ENCODE assay signal across 9 mouse cellular contexts in the genomic region with DNA sequence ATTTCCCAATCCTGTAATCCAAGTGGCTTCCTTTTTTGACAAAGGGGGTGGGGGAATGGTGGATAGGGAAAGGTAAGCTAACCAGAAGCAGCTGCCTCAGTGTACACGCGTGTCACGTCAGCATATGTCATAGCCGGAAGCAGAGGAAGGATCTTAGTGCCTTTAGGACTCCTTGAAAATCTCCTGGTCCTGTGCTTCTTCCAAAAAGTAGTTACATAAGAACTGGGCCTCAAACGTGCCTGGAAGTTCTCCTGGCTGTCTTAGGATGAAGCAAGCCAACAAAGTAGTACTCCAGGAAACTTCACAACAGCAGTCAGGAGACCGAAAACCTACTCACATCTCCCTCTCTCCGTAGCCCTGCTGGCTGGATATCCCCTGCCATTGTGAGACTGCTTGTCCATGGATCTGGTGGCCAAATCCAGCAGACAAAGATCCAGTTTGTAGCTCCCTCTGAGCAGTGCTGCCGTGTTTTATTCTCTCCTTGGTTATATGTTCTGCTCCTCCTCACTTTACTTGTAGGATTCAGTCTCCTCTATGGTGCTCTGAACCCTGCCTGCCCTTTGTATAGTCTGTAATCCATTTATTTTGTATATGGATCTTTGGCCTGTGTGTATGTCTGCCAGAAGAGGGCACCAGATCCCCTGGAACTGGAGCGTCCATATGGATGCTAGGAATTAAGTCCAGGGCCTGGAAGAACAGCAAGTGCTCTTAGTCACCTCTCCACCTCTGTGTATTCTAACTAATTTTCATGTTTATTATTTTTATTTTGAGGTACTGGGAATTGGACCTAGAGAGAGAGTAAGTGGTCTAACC. TPM values are rescaled to one million over a fixed set of nuclear protein-coding genes. Genes with fewer than 3 reads are reported as not detected.
DNase-seq lines count a peak whose midpoint lies in the region; ATAC-seq and TF ChIP-seq lines count a peak whose summit lies in the region.
"Had no signal": no experiment of that assay in that cellular context is flagged by ENCODE, and none has a peak within 500 bp of the region (broad histone marks: within the 10 kb centered on the region; RNA-seq: fewer than 3 reads in every experiment).

No protein-coding gene starts in this region.

- TF ChIP-seq CTCF in layer of hippocampus, adult 2 months (conservative IDR thresholded peaks at IDR 0.05), result peak; percentile 81

- no peak overlapping the region for H3K27ac ChIP-seq in layer of hippocampus, adult 2 months
- H3K27ac ChIP-seq: liver, embryonic 15.5 days had no signal

- DNase-seq in urinary bladder, postnatal 14 days (ENCODE audit: low spot score), result peak; percentile 49
- DNase-seq in urinary bladder, postnatal 4 days (ENCODE audit: low spot score in 2 of 2), result no peak
- peak; percentile 80 for DNase-seq in embryo, embryonic 10 days (ENCODE audit: low spot score)
- peak; percentile 2 to 12 for DNase-seq in heart, adult 9 months (ENCODE audit: low spot score in 2 of 2)
- peak; percentile 12 to 52 for DNase-seq in layer of hippocampus, adult 2 months (ENCODE audit: low spot score in 2 of 2)
- peak; percentile 57 for DNase-seq in lung, postnatal 14 days
- DNase-seq in right cerebral cortex, postnatal 14 days, result peak; percentile 30

- ATAC-seq in inflammation-experienced regulatory T-cells, adult 6 months, result no peak

- no peak overlapping the region for H3K4me3 ChIP-seq in layer of hippocampus, adult 2 months
- H3K4me3 ChIP-seq: liver, embryonic 15.5 days had no signal

RNA-seq across cellular contexts. Expression of a gene that starts 12.4 kb away (rescaled TPM):
- total RNA-seq in layer of hippocampus, adult 2 months (2021), result 10 to 100 TPM; 80.7 to 90.5 TPM
- polyA plus RNA-seq in inflammation-experienced regulatory T-cells, adult 6 months (2017; shearing (Covaris generic)), result 100 to 1,000 TPM; 193 to 283 (median 194) TPM

RNA-seq across cellular contexts. Expression of a gene that starts 12.6 kb away (rescaled TPM):
- 1 to 10 TPM; 1.0 to 1.3 TPM for total RNA-seq in layer of hippocampus, adult 2 months (2021)
- polyA plus RNA-seq in inflammation-experienced regulatory T-cells, adult 6 months (2017; shearing (Covaris generic)), result 1 to 10 TPM; 1.9 to 3.5 (median 2.7) TPM
- polyA plus RNA-seq: liver, embryonic 15.5 days had no signal

Comparison
In these comparisons a context has a peak if more than half of its experiments do, and no peak if none do; other contexts are left out.
1. DNase-seq: peak in urinary bladder, postnatal 14 days (single experiment), embryo, embryonic 10 days (single experiment), heart, adult 9 months (2 of 2), layer of hippocampus, adult 2 months (2 of 2), lung, postnatal 14 days (single experiment) and right cerebral cortex, postnatal 14 days (single experiment); none in urinary bladder, postnatal 4 days (0 of 2).